Mouse (Mus musculus) olfactory bulb, adult 2 months (tissue): ENCODE results near the gene Hmgb1. TPM values are rescaled to one million over a fixed set of nuclear protein-coding genes. Genes with fewer than 3 reads are reported as not detected.

Source experiments
- H3K27ac ChIP-seq: fragments of 200-500 bp; 2 replicates; pipeline ENCODE4 v1.5.1; 2012; ENCODE audit warnings: low read depth, low read length; ENCODE audit not compliant: insufficient read depth
- H3K4me1 ChIP-seq: fragments of 200-500 bp; 2 replicates; pipeline ENCODE4 v1.6.1; 2012; ENCODE audit warnings: low read length; ENCODE audit not compliant: control insufficient read depth, insufficient read depth
- H3K4me3 ChIP-seq: fragments of 200-500 bp; 2 replicates; pipeline ENCODE4 v1.5.1; 2012; ENCODE audit warnings: mild to moderate bottlenecking, low read depth, low read length, moderate library complexity; ENCODE audit not compliant: insufficient read depth
- CTCF ChIP-seq: fragments of 200-500 bp; IDR thresholded peaks from 2 replicates; pipeline ENCODE4 v1.5.1; 2012; ENCODE audit warnings: low read depth, mild to moderate bottlenecking, low read length, moderate library complexity; ENCODE audit not compliant: insufficient read depth
- POLR2A ChIP-seq: fragments of 200-500 bp; IDR thresholded peaks from 2 replicates; pipeline ENCODE4 v1.6.1; 2012; ENCODE audit warnings: mild to moderate bottlenecking, low read depth, low read length, moderate library complexity; ENCODE audit not compliant: insufficient read depth
- whole genome bisulfite sequencing: fragments of 180-500 bp; shearing (Covaris S2); methylation state at CpG from one replicate; pipeline ENCODE4 v1.1.7; 2018; 5-methylcytosine and 5-hydroxymethylcytosine counted together
- polyA plus RNA-seq: library from polyadenylated mRNA; stranded (reverse); fragments of >200 nt; gene quantifications from 2 replicates; pipeline ENCODE4 v1.2.4, GENCODE M21; 2012; ENCODE audit warnings: low replicate concordance; ENCODE audit not compliant: missing spikeins, insufficient read depth, insufficient read length

The Hmgb1 gene
- polyA plus RNA-seq, 1 experiment: 501 TPM

DNA sequence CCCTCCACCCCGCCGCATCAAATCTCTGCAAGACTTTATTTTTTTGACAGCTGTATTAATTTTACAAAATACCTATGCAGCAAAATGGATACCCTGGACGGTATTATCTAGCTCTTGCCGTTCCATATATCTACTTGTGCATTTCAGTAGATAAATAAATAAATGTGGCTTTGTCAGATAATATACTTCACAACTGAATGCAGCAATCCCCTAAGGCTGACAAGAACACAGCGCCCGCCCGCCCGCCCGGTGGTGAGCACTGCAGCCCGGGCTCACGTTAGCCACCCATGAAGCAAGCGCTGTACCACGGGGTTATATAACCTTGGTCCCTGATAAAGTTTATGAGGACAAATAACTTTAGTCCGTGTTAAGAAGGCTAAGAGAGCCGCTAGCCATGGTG lies 76.1 kb downstream of the Hmgb1 start:
- Histone ChIP-seq H3K4me1 (no peaks in the 10 kb centered on the region), H3K27ac (no peak overlapping the region), H3K4me3 (no peak overlapping the region)
- TF ChIP-seq POLR2A (no peak), CTCF (no peak)
- 94% methylated on average over 15 of the region's 15 CpGs for WGBS

DNA sequence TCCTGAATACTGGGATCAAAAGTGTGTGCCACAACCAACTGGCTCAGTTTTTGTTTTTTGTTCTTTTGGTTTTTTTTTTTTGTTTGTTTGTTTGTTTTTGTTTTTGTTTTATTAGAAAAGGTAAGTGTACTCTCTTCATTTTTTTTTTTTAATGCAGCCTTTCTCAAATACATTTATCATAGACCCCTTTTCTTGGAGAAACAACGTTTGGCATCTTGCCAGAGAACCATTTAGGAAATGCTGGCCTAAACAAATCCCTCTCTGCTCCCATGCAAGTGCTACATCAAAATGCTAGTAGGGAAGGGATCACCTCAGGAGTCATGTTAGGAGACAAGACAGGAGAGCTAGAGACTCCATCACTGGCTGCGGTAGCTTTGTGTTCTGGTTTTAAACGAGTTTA lies 76.7 kb downstream of the Hmgb1 start:
- WGBS: 63% methylated on average over 3 of the region's 3 CpGs
- no peaks in the 10 kb centered on the region for H3K4me1 ChIP-seq
- TF ChIP-seq CTCF: no peak
- no peak for TF ChIP-seq POLR2A
- no peak overlapping the region for H3K27ac ChIP-seq
- no peak overlapping the region for H3K4me3 ChIP-seq

DNA sequence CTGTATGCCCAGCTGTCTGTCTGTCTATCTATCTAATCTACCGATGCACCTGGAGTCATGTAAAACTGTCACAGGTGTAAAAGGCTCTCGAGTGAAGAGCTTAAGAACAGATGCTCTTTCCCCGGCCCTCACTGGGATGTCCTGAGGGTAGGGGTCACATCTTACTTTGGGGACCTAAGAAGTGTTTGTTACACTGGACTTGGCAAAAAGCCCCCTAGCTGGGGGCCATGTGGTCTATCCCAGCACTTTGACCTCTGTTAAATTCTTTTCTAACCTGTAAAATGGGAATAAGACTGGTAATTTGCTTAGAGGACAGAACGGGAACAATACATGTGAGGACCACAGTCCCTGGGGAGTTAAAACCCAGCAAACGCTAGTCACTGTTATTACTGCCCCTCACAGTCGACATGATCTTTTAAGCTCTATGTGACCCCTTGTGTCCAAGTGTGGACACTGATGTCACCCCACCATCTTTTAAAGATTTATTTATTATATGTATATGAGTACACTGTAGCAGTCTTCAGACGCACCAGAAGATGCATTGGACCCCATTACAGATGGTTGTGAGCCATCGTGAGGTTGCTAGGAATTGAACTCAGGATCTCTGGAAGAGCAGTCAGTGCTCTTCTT lies 80.1 kb downstream of the Hmgb1 start:
- Histone ChIP-seq H3K27ac (no peak overlapping the region), H3K4me1 (no peaks in the 10 kb centered on the region), H3K4me3 (no peak overlapping the region)
- 92% methylated on average over 8 of the region's 8 CpGs for WGBS
- no peak for TF ChIP-seq POLR2A
- TF ChIP-seq CTCF: no peak

DNA sequence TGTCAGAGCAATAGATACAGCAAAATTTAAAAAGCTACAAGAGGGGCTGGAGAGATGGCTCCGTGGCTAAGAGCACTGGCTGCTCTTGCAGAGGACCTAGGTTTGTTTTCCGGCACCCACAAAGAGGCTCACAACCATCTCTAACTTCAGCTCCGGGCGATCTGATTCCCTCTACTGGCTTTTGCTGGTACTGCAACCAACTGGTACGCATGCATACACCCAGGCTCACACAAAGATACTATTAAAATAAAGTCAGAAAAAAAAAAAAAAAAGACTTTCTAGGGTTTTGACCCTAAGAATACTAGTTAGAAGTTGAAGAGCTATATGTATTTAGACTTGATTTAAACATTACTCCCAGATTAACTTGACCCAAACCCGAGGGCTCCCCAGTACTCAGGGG lies 82.4 kb downstream of the Hmgb1 start:
- WGBS: 89% methylated on average over 6 of the region's 6 CpGs
- TF ChIP-seq CTCF: no peak
- TF ChIP-seq POLR2A: no peak
- Histone ChIP-seq H3K4me3 (no peak overlapping the region), H3K27ac (no peak overlapping the region), H3K4me1 (no peaks in the 10 kb centered on the region)

DNA sequence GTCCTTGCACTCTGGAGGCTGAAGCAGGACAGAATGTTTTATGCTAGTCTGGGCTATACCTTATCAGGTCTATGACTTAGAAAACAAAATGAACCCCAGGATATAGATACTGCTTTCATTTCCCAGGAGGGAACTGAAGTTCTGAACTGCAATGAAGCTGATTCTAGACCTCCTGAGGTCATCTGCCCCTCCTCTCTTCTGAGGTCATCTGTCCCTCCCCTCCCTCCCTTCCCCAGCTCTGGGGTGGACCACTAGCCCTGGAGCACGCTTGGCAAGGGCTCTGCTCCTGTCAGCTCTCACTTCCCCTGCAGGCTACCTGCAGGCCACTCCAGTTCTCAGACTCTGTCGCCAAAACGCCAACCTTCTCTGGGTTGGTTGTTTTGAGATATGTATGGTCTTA lies 84.2 kb downstream of the Hmgb1 start:
- no peak overlapping the region for H3K27ac ChIP-seq
- H3K4me1 ChIP-seq: no peaks in the 10 kb centered on the region
- no peak overlapping the region for H3K4me3 ChIP-seq
- TF ChIP-seq POLR2A (no peak), CTCF (no peak)
- 90% methylated on average over 3 of the region's 3 CpGs for WGBS

DNA sequence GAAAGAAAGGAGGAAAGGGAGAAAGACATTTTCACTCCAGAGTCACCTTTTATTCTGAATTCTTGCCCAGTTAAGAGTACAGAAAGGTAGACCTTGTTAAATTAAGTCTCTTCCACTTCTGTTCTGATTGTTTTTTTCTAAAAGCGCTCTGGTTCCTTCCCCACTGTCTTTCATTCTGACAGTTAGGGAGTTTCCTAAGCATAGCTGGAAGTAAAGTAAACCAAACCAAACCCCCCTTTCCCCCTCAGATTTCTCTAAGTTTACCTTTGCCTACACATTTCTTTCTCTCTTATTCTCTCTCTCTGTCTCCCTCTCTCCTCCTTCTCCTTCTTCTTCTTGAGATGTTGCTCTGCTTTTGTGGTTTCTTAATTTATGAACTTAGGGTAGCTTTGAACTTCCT lies 85.3 kb downstream of the Hmgb1 start:
- WGBS: 92% methylated on average over 1 of the region's 1 CpGs
- Histone ChIP-seq H3K4me1 (no peaks in the 10 kb centered on the region), H3K4me3 (no peak overlapping the region), H3K27ac (no peak overlapping the region)
- no peak for TF ChIP-seq CTCF
- no peak for TF ChIP-seq POLR2A

DNA sequence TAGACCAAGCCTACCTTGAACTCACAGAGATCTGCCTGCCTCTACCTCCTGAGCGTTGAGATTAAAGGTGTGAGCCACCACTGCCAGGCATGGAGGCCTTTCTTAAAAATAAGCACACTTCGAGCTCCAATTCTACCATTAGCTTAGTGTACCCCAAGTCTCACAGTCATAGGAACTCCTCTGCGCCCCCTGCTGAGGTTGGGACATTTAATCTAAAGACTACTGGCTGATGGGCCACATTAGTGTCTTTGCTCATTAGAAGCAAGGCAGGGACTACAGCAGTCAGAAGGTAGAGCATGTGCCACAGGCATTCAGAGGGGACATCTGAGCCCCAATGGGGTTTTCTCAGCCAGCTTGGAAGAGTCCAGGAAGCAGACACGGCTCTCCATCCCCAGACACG lies 86.4 kb downstream of the Hmgb1 start:
- Histone ChIP-seq H3K4me3 (no peak overlapping the region), H3K27ac (no peak overlapping the region), H3K4me1 (no peaks in the 10 kb centered on the region)
- TF ChIP-seq CTCF (no peak), POLR2A (no peak)
- WGBS: 92% methylated on average over 5 of the region's 5 CpGs

DNA sequence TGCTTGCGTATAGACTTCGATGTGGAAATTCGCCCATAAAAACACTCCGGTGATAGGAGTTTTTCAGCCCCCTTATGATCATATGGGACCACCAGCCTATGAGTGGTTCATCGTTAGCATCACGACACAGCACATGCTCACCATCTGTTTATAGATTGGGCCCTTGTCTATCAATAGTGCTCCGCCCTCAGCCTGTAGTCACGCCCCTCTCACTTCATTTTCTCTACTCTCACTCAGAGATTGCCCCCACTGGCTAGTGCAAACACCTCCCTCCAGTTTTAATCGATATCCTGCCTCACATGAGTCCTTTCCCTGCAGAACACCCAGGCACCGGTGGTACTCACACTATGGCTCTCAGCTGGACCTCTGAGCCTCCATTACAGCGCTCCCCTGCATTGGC lies 88.0 kb downstream of the Hmgb1 start:
- TF ChIP-seq POLR2A (no peak), CTCF (no peak)
- Histone ChIP-seq H3K27ac (no peak overlapping the region), H3K4me1 (no peaks in the 10 kb centered on the region), H3K4me3 (no peak overlapping the region)
- WGBS: 86% methylated on average over 11 of the region's 11 CpGs

DNA sequence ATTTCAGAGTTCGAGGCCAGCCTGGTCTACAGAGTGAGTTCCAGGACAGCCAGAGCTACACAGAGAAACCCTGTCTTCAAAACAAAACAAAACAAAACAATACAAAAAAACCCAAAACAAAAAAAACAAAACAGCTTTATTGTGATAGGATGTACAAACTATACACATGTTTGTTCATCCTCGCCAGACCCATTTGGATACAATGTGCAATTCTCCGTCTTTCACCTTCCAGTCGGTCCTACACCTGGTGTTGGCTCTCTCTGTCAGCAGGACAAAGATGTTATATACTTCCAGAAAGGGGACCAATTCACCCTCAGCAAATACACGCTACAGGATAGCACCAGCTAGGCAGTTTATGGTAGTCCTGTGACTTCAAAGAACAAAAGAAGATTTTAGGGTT lies 91.4 kb downstream of the Hmgb1 start:
- Histone ChIP-seq H3K4me3 (no peak overlapping the region), H3K27ac (no peak overlapping the region), H3K4me1 (no peaks in the 10 kb centered on the region)
- TF ChIP-seq POLR2A (no peak), CTCF (no peak)
- WGBS: 90% methylated on average over 5 of the region's 5 CpGs

DNA sequence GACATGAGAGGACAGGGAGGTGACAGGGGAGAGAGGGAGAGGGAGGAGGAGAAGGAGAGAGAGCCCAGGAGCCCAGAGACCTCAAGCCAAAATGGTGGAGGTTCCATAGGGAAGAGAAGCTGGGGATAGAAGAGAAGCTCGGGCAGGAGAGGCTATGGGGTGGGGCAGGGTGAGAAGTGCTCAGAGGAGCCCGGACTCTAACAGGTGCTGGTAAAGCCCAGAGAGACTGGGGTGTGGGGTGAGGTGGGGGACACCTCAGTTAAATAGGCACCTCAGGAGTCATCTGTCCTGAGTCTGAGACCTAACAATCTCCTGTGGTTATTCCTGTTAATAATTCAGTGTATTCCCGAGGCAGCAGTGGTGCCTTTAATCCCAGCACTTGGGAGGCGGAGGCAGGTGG lies 91.8 kb downstream of the Hmgb1 start:
- 93% methylated on average over 4 of the region's 4 CpGs for WGBS
- TF ChIP-seq CTCF (no peak), POLR2A (no peak)
- Histone ChIP-seq H3K4me3 (no peak overlapping the region), H3K27ac (no peak overlapping the region), H3K4me1 (no peaks in the 10 kb centered on the region)
